Mouse (Mus musculus) heart, adult 8-10 months (tissue): Measurements from ENCODE around the gene Metrn. TPM values are rescaled to one million over a fixed set of nuclear protein-coding genes. Genes with fewer than 3 reads are reported as not detected.
A peak's percentile ranks its signal among the peaks of the same experiment; 100 is the strongest.
"Not testable (repeated sequence)": the region's sequence is repeated elsewhere in the genome, so short reads cannot be mapped to it uniquely, and the experiment has no call there.

Experiments used
- DNase-seq: peaks from one replicate; pipeline ENCODE4 v3.0.0; 2022; ENCODE audit warnings: low spot score
- total RNA-seq, 4 experiments: library from RNA; stranded (reverse); gene quantifications; 2 replicates each; pipeline ENCODE4 v1.2.4; 2022

The Metrn gene
- total RNA-seq, 4 experiments from 2014 or later = 58.8 to 75.3 (median 65.7) TPM

GRCm38 (mm10) chr17:25808789-25809605 is 12.1 kb upstream of the Metrn start, which contains the start of gene Fbxl16:
Gene Fbxl16, plus strand, starts transcription at chr17:25809085.
- DNase-seq = no peak

GRCm38 (mm10) chr17:25808028-25808427 is 11.1 kb upstream of the Metrn start:
- DNase-seq = no peak

GRCm38 (mm10) chr17:25807452-25807851 is 10.5 kb upstream of the Metrn start:
- not testable (repeated sequence) for DNase-seq

GRCm38 (mm10) chr17:25806507-25806906 is 9.6 kb upstream of the Metrn start:
- no peak for DNase-seq

GRCm38 (mm10) chr17:25802825-25803517 is 6.0 kb upstream of the Metrn start:
- peak; percentile 47 for DNase-seq

GRCm38 (mm10) chr17:25801029-25801428 is 4.1 kb upstream of the Metrn start:
- DNase-seq = peak; percentile 75

GRCm38 (mm10) chr17:25796211-25796771 is 645 bp downstream of the Metrn start:
- DNase-seq = no peak

- DNase-seq = no peak
Measured at GRCm38 (mm10) chr17:25795609-25796092, 1.3 kb downstream of the Metrn start, which contains the start of gene AC134908.4. Gene AC134908.4, minus strand, starts transcription at chr17:25795659.

- DNase-seq = no peak
Measured at GRCm38 (mm10) chr17:25794998-25795397, 1.9 kb downstream of the Metrn start.

- DNase-seq = no peak
Measured at GRCm38 (mm10) chr17:25794197-25794596, 2.7 kb downstream of the Metrn start.

- DNase-seq = peak; percentile 83
Measured at GRCm38 (mm10) chr17:25792615-25793014, 4.3 kb downstream of the Metrn start, which contains the start of gene Fam173a. Gene Fam173a, minus strand, starts transcription at chr17:25792901.

GRCm38 (mm10) chr17:25791843-25792527 is 5.0 kb downstream of the Metrn start:
- DNase-seq = peak; percentile 83

- DNase-seq = no peak
Measured at GRCm38 (mm10) chr17:25791320-25791842, 5.6 kb downstream of the Metrn start.

- DNase-seq = no peak
Measured at GRCm38 (mm10) chr17:25786781-25787504, 10.0 kb downstream of the Metrn start.

- no peak for DNase-seq
Measured at GRCm38 (mm10) chr17:25786280-25786679, 10.7 kb downstream of the Metrn start, which contains the start of gene Ccdc78. Gene Ccdc78, plus strand, starts transcription at chr17:25786580.

- peak; percentile 96 for DNase-seq
Measured at GRCm38 (mm10) chr17:25785281-25785745, 11.6 kb downstream of the Metrn start, which contains the start of gene Haghl. Gene Haghl, minus strand, starts transcription at chr17:25785673.

GRCm38 (mm10) chr17:25783861-25784574 is 12.9 kb downstream of the Metrn start:
- no peak for DNase-seq

GRCm38 (mm10) chr17:25783086-25783485 is 13.8 kb downstream of the Metrn start:
- no peak for DNase-seq

GRCm38 (mm10) chr17:25781339-25781738 is 15.6 kb downstream of the Metrn start:
- DNase-seq = no peak

GRCm38 (mm10) chr17:25777948-25778347 is 19.0 kb downstream of the Metrn start:
- DNase-seq = no peak
